Mouse (Mus musculus) heart, embryonic 12.5 days (tissue): Measurements from ENCODE around the gene Pinlyp. TPM values are rescaled to one million over a fixed set of nuclear protein-coding genes. Genes with fewer than 3 reads are reported as not detected.
A peak's percentile ranks its signal among the peaks of the same experiment; 100 is the strongest.

Experiments
- ATAC-seq: fragments of 200-750 bp; cut with Nextera tagmentation; 2 replicates; pipeline ENCODE4 v1.8.0; 2017; ENCODE audit warnings: moderate TSS enrichment, moderate library complexity; ENCODE audit not compliant: insufficient number of reproducible peaks, low FRiP score
- H3K27ac ChIP-seq: fragments of 300-500 bp; sonication (generic); 2 replicates; pipeline ENCODE4 v1.5.1; 2016; ENCODE audit warnings: mild to moderate bottlenecking, moderate library complexity; ENCODE audit not compliant: poor library complexity, severe bottlenecking
- H3K27me3 ChIP-seq: fragments of 300-500 bp; sonication (generic); replicated peaks from 2 replicates; pipeline ENCODE4 v1.6.1; 2016; ENCODE audit warnings: mild to moderate bottlenecking, moderate library complexity
- H3K36me3 ChIP-seq: fragments of 300-500 bp; sonication (generic); 2 replicates; pipeline ENCODE4 v1.6.1; 2016; ENCODE audit warnings: mild to moderate bottlenecking, moderate library complexity
- H3K4me1 ChIP-seq: fragments of 300-500 bp; sonication (generic); replicated peaks from 2 replicates; pipeline ENCODE4 v1.6.1; 2016; ENCODE audit warnings: mild to moderate bottlenecking
- H3K4me2 ChIP-seq: fragments of 300-500 bp; sonication (generic); 2 replicates; pipeline ENCODE4 v1.6.1; 2016; ENCODE audit warnings: mild to moderate bottlenecking, moderate library complexity
- H3K4me3 ChIP-seq: fragments of 300-500 bp; sonication (generic); 2 replicates; pipeline ENCODE4 v1.5.1; 2016; ENCODE audit warnings: mild to moderate bottlenecking
- H3K9ac ChIP-seq: fragments of 300-500 bp; sonication (generic); 2 replicates; pipeline ENCODE4 v1.6.1; 2016; ENCODE audit warnings: mild to moderate bottlenecking, moderate library complexity
- H3K9me3 ChIP-seq: fragments of 300-500 bp; sonication (generic); replicated peaks from 2 replicates; pipeline ENCODE4 v1.6.1; 2016; ENCODE audit warnings: mild to moderate bottlenecking, moderate library complexity
- WGBS: fragments of 180-500 bp; shearing (Covaris S2); methylation state at CpG from one replicate; pipeline ENCODE4 v1.1.7; 2016; 5-methylcytosine and 5-hydroxymethylcytosine counted together
- polyA plus RNA-seq: library from polyadenylated mRNA; unstranded; fragments of >200 nt; fragmentation: Nextera tagmentation; extraction: Ambion mirVana; gene quantifications from 2 replicates; pipeline ENCODE4 v1.2.1, GENCODE M21; 2016

The Pinlyp gene
- polyA plus RNA-seq, 1 experiment from 2014 or later: not detected

DNA sequence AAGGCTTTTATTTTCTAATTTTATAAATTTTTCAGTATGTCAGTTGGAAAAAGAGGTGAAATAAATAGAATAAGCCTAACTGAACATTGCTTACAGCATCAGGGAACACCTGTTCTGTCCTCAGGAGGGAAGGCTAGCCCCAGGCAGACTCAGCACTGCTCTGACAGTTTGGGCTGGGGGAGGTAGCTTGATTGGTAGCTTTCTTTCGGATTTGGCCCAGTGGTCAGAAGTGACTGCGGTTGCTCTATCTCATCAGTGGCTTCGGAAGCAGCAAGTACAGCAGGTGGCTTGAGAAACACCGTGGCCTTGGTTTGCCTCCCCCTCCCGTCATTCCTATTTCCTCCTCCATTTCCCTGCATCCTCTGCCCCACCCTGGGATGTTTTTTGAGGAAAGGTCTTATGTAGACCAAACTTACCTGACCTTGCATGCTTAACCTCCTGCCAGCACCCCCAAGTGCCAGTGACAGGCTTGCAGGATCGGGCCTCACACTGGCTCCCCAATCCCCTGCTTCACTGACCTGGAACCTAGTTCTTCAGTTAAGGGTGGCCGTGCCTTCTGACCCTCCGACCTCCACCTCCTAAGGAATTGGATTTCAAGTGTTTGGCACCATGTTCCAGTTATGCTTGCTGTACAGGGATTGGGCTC, 17.4 kb upstream of the Pinlyp start:
- WGBS: 86% methylated on average over 8 of the region's 8 CpGs
- Histone ChIP-seq H3K9me3 (no peaks in the 10 kb centered on the region), H3K27ac (no peak overlapping the region), H3K4me3 (no peak overlapping the region), H3K36me3 (peaks cover 87% of the 10 kb centered on the region), H3K9ac (no peak overlapping the region), H3K4me1 (no peaks in the 10 kb centered on the region), H3K27me3 (no peaks in the 10 kb centered on the region), H3K4me2 (no peak overlapping the region)
- no peak for ATAC-seq

GRCm38 (mm10) chr7:24561450-24561849, 15.5 kb upstream of the Pinlyp start:
- WGBS: 87% methylated on average over 4 of the region's 4 CpGs
- Histone ChIP-seq H3K27me3 (no peaks in the 10 kb centered on the region), H3K36me3 (peaks cover 71% of the 10 kb centered on the region), H3K4me2 (no peak overlapping the region), H3K27ac (no peak overlapping the region), H3K4me1 (no peaks in the 10 kb centered on the region), H3K4me3 (no peak overlapping the region), H3K9ac (no peak overlapping the region), H3K9me3 (no peaks in the 10 kb centered on the region)
- no peak for ATAC-seq

DNA sequence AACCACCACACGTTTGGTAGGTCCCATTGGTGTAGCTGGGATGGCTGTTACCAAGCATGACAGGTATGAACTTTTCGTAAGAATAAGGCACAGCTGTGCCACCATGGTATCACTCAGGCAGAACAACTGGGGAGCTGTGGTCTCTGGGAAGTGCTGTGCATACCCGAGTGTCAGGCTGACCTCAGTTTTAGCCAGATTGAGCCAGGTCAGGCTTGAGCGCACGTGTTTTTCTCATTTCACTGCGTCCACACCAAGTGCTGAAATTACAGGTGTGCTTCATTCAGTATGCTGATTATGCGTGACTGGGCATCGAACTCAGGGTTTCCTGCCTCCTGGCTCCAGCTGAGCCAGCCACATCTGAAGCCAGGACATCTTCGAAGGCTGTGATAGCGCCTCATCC, 9.9 kb upstream of the Pinlyp start:
- Histone ChIP-seq H3K27me3 (no peaks in the 10 kb centered on the region), H3K9ac (no peak overlapping the region), H3K36me3 (peaks cover 78% of the 10 kb centered on the region), H3K4me1 (0 out of 2 replicates have a peak, but pooled peaks cover 3% of the 10 kb centered on the region), H3K4me2 (no peak overlapping the region), H3K9me3 (no peaks in the 10 kb centered on the region), H3K27ac (no peak overlapping the region), H3K4me3 (no peak overlapping the region)
- WGBS: 92% methylated on average over 10 of the region's 10 CpGs
- ATAC-seq: no peak

GRCm38 (mm10) chr7:24551985-24552759, 6.3 kb upstream of the Pinlyp start:
- peaks cover 78% of the 10 kb centered on the region for H3K36me3 ChIP-seq

DNA sequence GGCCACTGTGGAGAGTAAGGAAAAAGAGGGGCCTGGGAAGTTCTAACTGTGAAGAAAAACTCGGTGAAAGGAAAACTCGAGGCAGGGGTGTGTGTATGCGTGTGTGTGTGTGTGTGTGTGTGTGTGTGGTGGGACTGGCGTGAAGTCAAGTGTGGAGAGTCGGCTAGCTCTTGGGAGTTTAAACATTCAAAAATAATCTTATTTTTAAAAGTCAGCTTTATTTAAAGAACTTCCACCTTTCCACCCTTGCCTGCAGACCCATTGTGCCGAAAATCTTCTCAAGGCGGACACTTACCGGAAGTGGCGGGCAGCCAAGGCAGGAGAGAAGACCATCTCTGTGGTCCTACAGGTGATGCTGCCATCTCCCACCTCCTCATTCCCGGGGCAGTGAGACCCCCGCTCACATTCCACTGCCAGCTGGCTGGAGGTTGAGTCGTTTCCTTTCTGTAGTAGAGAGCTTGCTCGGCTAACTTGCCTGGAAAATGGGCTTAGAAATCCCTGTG, 1.7 kb upstream of the Pinlyp start:
- H3K9ac ChIP-seq: peak overlapping the region; percentile 89
- 22% methylated on average over 13 of the region's 13 CpGs for WGBS
- H3K4me2 ChIP-seq: peak overlapping the region; percentile 73
- H3K36me3 ChIP-seq: peaks cover 42% of the 10 kb centered on the region
- no peaks in the 10 kb centered on the region for H3K9me3 ChIP-seq
- H3K27me3 ChIP-seq: no peaks in the 10 kb centered on the region
- ATAC-seq: no peak
- peak overlapping the region; percentile 55 for H3K27ac ChIP-seq
- H3K4me1 ChIP-seq: peaks cover 18% of the 10 kb centered on the region
- peak overlapping the region; percentile 88 for H3K4me3 ChIP-seq

More at GRCm38 (mm10) chr7:24551985-24552759, 6.3 kb upstream of the Pinlyp start:
- Histone ChIP-seq H3K4me1 (peaks cover 12% of the 10 kb centered on the region), H3K9me3 (no peaks in the 10 kb centered on the region), H3K4me2 (no peak overlapping the region), H3K27ac (no peak overlapping the region), H3K4me3 (no peak overlapping the region), H3K9ac (no peak overlapping the region), H3K27me3 (no peaks in the 10 kb centered on the region)
- ATAC-seq: no peak
- 79% methylated on average over 12 of the region's 12 CpGs for WGBS

DNA sequence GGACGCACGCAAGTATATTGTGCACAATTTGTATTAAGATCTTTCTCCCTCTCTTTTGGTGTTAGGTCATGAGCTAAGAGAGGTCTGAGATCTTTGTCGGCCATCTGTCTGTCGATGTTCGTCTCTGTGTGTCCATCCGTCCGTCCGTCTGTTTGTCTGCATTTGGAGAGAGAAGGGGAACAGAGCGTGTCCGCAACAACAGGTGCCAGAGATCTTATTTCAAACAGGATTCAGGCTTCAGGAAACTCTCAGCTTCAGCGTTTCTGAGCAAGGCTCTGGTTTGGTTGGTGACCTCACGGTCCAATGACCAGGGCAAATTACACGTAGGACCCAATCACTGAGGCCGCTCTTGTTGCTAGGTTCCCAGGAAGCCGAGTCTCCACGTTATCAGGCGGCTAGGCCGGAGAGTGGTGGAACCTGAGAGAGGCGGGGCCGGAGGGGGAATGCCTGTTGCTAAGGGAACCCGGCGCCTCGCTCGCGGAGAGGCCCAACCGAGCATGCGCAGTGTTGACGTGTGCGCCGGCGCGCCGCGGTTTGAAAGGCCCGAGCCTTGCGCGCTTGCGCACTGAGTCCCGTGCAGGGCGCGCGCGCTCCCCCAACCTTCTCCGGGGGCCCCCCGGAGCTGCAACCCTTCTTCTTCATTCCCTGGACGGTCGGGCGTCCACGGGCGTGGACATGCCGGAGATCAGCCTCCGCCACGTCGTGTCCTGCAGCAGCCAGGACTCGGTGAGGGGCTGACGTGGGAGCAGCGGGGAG, 894 bp upstream of the Pinlyp start:
- peaks cover 34% of the 10 kb centered on the region for H3K36me3 ChIP-seq
- peak overlapping the region; percentile 89 for H3K9ac ChIP-seq
- peaks cover 18% of the 10 kb centered on the region for H3K4me1 ChIP-seq
- peak; percentile 99 for ATAC-seq
- WGBS: under 1% methylated on average over 57 of the region's 57 CpGs
- H3K27me3 ChIP-seq: no peaks in the 10 kb centered on the region
- peak overlapping the region; percentile 69 for H3K27ac ChIP-seq
- H3K4me2 ChIP-seq: peak overlapping the region; percentile 73
- no peaks in the 10 kb centered on the region for H3K9me3 ChIP-seq
- H3K4me3 ChIP-seq: peak overlapping the region; percentile 88

DNA sequence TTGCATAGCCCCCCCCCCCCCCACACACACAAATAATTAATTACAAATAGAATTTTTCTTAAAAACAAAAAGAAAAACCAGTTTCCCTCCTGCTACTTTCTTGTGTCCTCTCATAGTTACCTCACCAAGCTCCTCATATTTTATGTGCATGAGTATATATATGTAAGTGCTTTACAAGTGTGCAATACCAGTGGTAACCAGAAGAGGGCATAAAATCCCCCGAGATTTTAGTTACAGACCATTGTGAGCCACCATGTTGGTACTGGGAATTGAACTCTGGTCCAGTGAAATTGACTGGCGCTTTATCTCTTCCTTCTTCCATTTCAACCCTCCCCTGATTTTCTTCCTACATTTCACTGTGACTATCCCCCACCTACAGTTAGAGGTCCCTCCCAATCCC, 1.4 kb downstream of the Pinlyp start:
- no peak overlapping the region for H3K9ac ChIP-seq

DNA sequence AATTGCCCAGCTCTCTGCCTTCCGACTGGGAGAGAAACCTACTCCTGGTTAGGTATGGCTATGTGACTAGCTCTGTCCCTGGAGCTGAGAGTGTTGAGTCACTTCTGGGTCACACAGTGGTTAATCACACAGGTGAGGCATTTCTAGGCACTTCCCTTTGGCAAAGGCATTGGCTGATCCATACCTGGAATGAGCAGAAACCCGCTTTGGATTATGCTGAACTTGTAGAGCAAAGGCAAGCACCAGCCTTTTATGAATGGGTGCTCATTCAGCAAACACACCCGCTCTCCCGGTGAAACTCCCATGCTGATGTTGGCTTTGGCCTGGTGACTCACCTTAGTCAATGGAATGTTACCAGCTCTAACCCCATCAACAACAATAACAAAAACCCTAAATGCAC, 6.2 kb downstream of the Pinlyp start:
- no peak for ATAC-seq
- no peak overlapping the region for H3K27ac ChIP-seq
- no peaks in the 10 kb centered on the region for H3K27me3 ChIP-seq
- no peak overlapping the region for H3K4me2 ChIP-seq
- 0 out of 2 replicates have a peak, but pooled peaks cover 4% of the 10 kb centered on the region for H3K9me3 ChIP-seq
- H3K4me1 ChIP-seq: no peaks in the 10 kb centered on the region
- H3K9ac ChIP-seq: no peak overlapping the region
- no peak overlapping the region for H3K4me3 ChIP-seq
- 90% methylated on average over 4 of the region's 4 CpGs for WGBS
- H3K36me3 ChIP-seq: peaks cover 19% of the 10 kb centered on the region

More for the DNA sequence above, 1.4 kb downstream of the Pinlyp start:
- 81% methylated on average over 2 of the region's 2 CpGs for WGBS
- peaks cover 15% of the 10 kb centered on the region for H3K4me1 ChIP-seq
- H3K36me3 ChIP-seq: peaks cover 12% of the 10 kb centered on the region
- H3K4me2 ChIP-seq: no peak overlapping the region
- no peak overlapping the region for H3K4me3 ChIP-seq
- H3K27ac ChIP-seq: no peak overlapping the region
- no peak for ATAC-seq
- no peaks in the 10 kb centered on the region for H3K9me3 ChIP-seq
- no peaks in the 10 kb centered on the region for H3K27me3 ChIP-seq

GRCm38 (mm10) chr7:24538701-24539100, 7.2 kb downstream of the Pinlyp start:
- Histone ChIP-seq H3K9me3 (0 out of 2 replicates have a peak, but pooled peaks cover 4% of the 10 kb centered on the region), H3K4me2 (no peak overlapping the region), H3K27ac (no peak overlapping the region), H3K9ac (no peak overlapping the region), H3K27me3 (peaks cover 6% of the 10 kb centered on the region), H3K4me3 (no peak overlapping the region), H3K36me3 (peaks cover 29% of the 10 kb centered on the region), H3K4me1 (peaks cover 7% of the 10 kb centered on the region)
- WGBS: 78% methylated on average over 5 of the region's 5 CpGs
- ATAC-seq: no peak

- 0 out of 2 replicates have a peak, but pooled peaks cover 4% of the 10 kb centered on the region for H3K9me3 ChIP-seq
- peaks cover 34% of the 10 kb centered on the region for H3K36me3 ChIP-seq
- H3K27ac ChIP-seq: no peak overlapping the region
- peaks cover 11% of the 10 kb centered on the region for H3K27me3 ChIP-seq
- ATAC-seq: no peak
- peaks cover 9% of the 10 kb centered on the region for H3K4me1 ChIP-seq
- no peak overlapping the region for H3K4me3 ChIP-seq
- no peak overlapping the region for H3K4me2 ChIP-seq
- 36% methylated on average over 5 of the region's 5 CpGs for WGBS
- H3K9ac ChIP-seq: no peak overlapping the region
Observed at GRCm38 (mm10) chr7:24538154-24538553, 7.8 kb downstream of the Pinlyp start.

DNA sequence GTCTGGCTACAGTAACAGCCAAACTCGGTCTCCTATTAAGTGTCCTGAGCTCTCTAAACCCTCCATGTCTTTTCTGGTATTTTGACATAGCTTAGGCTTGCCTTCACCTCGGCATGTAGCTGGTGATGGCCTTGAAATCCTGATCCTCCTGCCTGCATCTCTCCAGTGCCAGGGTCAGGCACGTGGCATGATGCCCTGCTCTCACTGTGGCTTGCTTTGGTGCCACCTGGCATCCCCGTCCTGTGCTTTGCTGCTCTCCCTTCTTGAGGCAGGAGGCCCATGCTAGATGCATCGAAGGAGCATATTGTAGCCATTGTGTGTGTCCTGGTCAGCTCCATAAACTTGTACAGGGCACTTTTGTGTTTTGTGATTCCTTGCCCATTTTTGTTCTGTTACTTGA, 8.3 kb downstream of the Pinlyp start:
- H3K36me3 ChIP-seq: peaks cover 37% of the 10 kb centered on the region
- H3K4me1 ChIP-seq: peaks cover 9% of the 10 kb centered on the region
- no peak overlapping the region for H3K27ac ChIP-seq
- no peak for ATAC-seq
- H3K4me3 ChIP-seq: no peak overlapping the region
- WGBS: 82% methylated on average over 5 of the region's 5 CpGs
- no peak overlapping the region for H3K4me2 ChIP-seq
- H3K9me3 ChIP-seq: 0 out of 2 replicates have a peak, but pooled peaks cover 4% of the 10 kb centered on the region
- H3K27me3 ChIP-seq: peaks cover 14% of the 10 kb centered on the region
- H3K9ac ChIP-seq: no peak overlapping the region
